Mouse (Mus musculus): ENCODE results near the gene Smad3.

DNA sequence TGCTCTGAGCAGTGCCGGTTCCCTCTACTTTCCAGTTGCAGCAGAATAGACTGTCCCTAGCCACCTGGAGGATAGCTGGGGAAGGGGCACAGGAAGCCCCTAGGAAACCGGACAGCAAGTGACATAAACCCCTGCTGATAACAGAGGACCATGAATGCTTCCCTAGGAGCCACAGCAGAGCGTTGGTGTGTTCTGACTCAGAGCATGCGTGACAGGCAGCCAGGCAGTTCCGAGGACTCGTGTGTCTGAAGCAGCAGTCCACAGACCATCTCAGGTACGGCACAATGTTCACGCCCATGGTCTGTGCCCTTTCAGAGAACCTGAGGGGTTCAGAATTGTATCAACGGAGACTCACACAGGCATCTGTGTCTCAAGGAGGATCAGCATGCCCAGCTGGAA, 109.3 kb downstream of the Smad3 start:
- TF ChIP-seq MAX (IDR thresholded peaks at IDR 0.05; ENCODE audit: low read length) (no peak), SIN3A (IDR thresholded peaks at IDR 0.05; ENCODE audit: low read length) (no peak), E2F4 (IDR thresholded peaks at IDR 0.05; ENCODE audit: borderline replicate concordance, low read depth, low read length) (no peak), POLR2A (IDR thresholded peaks at IDR 0.05; ENCODE audit: control insufficient read depth in 1 of 2, insufficient read depth in 1 of 2, low read depth in 1 of 2, low read length in 2 of 2, poor library complexity in 1 of 2) (no peak), USF1 (IDR thresholded peaks at IDR 0.05; ENCODE audit: low read depth, low read length) (no peak), HCFC1 (IDR thresholded peaks at IDR 0.05; ENCODE audit: low read depth, low read length) (no peak), CTCF (IDR thresholded peaks at IDR 0.05 in 2 of 3, conservative IDR thresholded peaks at IDR 0.05 in 1 of 3; ENCODE audit: control insufficient read depth in 1 of 3, insufficient read depth in 1 of 3, low read depth in 2 of 3, low read length in 3 of 3, poor library complexity in 1 of 3, severe bottlenecking in 1 of 3) (no peak), GATA1 (IDR thresholded peaks at IDR 0.05; ENCODE audit: low read depth, low read length) (no peak), MYB (IDR thresholded peaks at IDR 0.05; ENCODE audit: low read depth, low read length) (no peak), USF2 (IDR thresholded peaks at IDR 0.05; ENCODE audit: borderline replicate concordance in 1 of 2, insufficient read depth in 1 of 2, low read depth in 1 of 2, low read length in 2 of 2) (no peak), ZMIZ1 (IDR thresholded peaks at IDR 0.05; ENCODE audit: low read depth, low read length) (no peak)
